Mouse (Mus musculus): Measurements from ENCODE around the gene Btg3. TPM values are rescaled to one million over a fixed set of nuclear protein-coding genes. Genes with fewer than 3 reads are reported as not detected.

The Btg3 gene
- total and polyA plus RNA-seq, 3 experiments, result 21.6 to 72.2 (median 43.9) TPM

- Histone ChIP-seq H3K36me3 (replicated peaks in 1 of 2; ENCODE audit: control insufficient read depth in 1 of 2, insufficient read depth in 1 of 2, low read length in 1 of 2) (no peaks in the 10 kb centered on the region), H3K9ac (ENCODE audit: insufficient read depth, low read depth) (no peak overlapping the region), H3K4me1 (ENCODE audit: control insufficient read depth in 1 of 2, insufficient read depth in 2 of 2) (no peaks in the 10 kb centered on the region), H3K27me3 (replicated peaks) (peaks cover 1% of the 10 kb centered on the region), H3K27ac (ENCODE audit: insufficient read depth, low read depth) (no peak overlapping the region), H3K9me3 (replicated peaks; ENCODE audit: low read length) (no peaks in the 10 kb centered on the region), H3K79me2 (replicated peaks; ENCODE audit: control insufficient read depth, extremely low read depth, insufficient read depth, poor library complexity, severe bottlenecking) (no peaks in the 10 kb centered on the region), H3K4me3 (replicated peaks in 1 of 3; ENCODE audit: low read depth in 2 of 3, low read length in 2 of 3, poor library complexity in 1 of 3) (no peak overlapping the region), H3K4me2 (ENCODE audit: insufficient read depth, low read depth, poor library complexity, severe bottlenecking) (no peak overlapping the region)
- no peak for DNase-seq (ENCODE audit: extremely low read depth)
- TF ChIP-seq POLR2A (IDR thresholded peaks at IDR 0.05; ENCODE audit: low read depth, low read length), result no peak
- TF ChIP-seq USF2 (conservative IDR thresholded peaks at IDR 0.05; ENCODE audit: low read depth, low read length), result no peak
- TF ChIP-seq SIN3A (IDR thresholded peaks at IDR 0.05; ENCODE audit: low read length), result no peak
- TF ChIP-seq NELFE (IDR thresholded peaks at IDR 0.05; ENCODE audit: low read depth, low read length), result no peak
- no peak for TF ChIP-seq ETS1 (conservative IDR thresholded peaks at IDR 0.05; ENCODE audit: low read depth, low read length)
- TF ChIP-seq ELF1 (IDR thresholded peaks at IDR 0.05; ENCODE audit: low read depth, low read length), result no peak
- TF ChIP-seq RCOR1 (conservative IDR thresholded peaks at IDR 0.05; ENCODE audit: low read depth, low read length), result no peak
- TF ChIP-seq GABPA (IDR thresholded peaks at IDR 0.05; ENCODE audit: insufficient replicate concordance, low read depth, low read length), result no peak
- TF ChIP-seq JUN (IDR thresholded peaks at IDR 0.05; ENCODE audit: insufficient read depth, low read depth, low read length), result no peak
- no peak for TF ChIP-seq RAD21 (IDR thresholded peaks at IDR 0.05; ENCODE audit: low read depth, low read length)
- no peak for TF ChIP-seq ZMIZ1 (IDR thresholded peaks at IDR 0.05; ENCODE audit: low read depth, low read length)
- TF ChIP-seq CHD1 (IDR thresholded peaks at IDR 0.05; ENCODE audit: low read depth, low read length), result no peak
- TF ChIP-seq MYC (IDR thresholded peaks at IDR 0.05; ENCODE audit: low read depth, low read length), result no peak
- no peak for TF ChIP-seq CTCF (conservative IDR thresholded peaks at IDR 0.05 in 1 of 2, IDR thresholded peaks at IDR 0.05 in 1 of 2; ENCODE audit: low read depth in 2 of 2, low read length in 2 of 2)
- no peak for TF ChIP-seq JUND (conservative IDR thresholded peaks at IDR 0.05; ENCODE audit: low read depth, low read length)
- TF ChIP-seq ZNF384 (IDR thresholded peaks at IDR 0.05; ENCODE audit: low read depth, low read length), result no peak
- in situ Hi-C loops (cut with MboI; ENCODE audit: low pct_ligation_motif_present, low pct_unique_long_range_greater_than_20kb, low sequenced_read_pairs) (no loop called here), dilution Hi-C loops (cut with MboI; ENCODE audit: extremely low pct_ligation_motif_present, extremely low pct_unique_long_range_greater_than_20kb, low sequenced_read_pairs) (no loop called here)
Measured at GRCm38 (mm10) chr16:78295601-78296000, 81.4 kb downstream of the Btg3 start.

DNA sequence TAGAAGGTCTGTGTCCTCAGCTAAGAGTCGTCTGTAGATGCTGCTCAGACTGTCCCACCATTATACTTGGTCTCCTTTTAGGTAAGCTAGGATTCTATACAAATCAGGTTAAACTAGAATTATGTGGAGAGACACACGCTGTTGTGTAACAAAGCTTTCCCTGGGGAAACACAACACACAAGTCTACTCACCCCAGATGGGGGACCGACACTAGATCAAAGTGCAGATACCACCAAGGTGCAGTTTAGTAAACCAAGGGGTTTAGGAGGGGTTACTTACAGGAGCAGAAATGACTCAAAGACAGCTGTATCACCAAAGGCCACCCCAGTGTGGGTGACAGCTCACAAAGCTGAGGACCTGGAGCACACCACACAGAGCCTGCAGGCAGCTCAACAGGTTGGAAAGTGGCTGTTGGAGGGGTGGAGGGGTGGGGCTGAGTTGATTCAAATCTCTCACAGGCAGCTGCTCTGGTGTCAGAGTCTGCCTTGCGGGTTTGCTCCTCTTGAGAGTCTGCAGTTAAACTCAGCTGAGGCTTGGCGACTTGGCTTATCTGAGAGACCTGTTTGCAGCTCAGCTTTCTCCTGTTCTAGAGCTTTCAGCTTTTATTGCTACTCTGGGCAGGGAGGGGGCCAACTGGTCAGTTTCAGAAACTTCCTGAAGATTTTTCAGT, 82.3 kb downstream of the Btg3 start:
- Histone ChIP-seq H3K9me3 (replicated peaks; ENCODE audit: low read length) (no peaks in the 10 kb centered on the region), H3K36me3 (replicated peaks in 1 of 2; ENCODE audit: control insufficient read depth in 1 of 2, insufficient read depth in 1 of 2, low read length in 1 of 2) (no peaks in the 10 kb centered on the region), H3K4me1 (ENCODE audit: control insufficient read depth in 1 of 2, insufficient read depth in 2 of 2) (no peaks in the 10 kb centered on the region), H3K27ac (ENCODE audit: insufficient read depth, low read depth) (no peak overlapping the region), H3K4me2 (ENCODE audit: insufficient read depth, low read depth, poor library complexity, severe bottlenecking) (no peak overlapping the region), H3K4me3 (replicated peaks in 1 of 3; ENCODE audit: low read depth in 2 of 3, low read length in 2 of 3, poor library complexity in 1 of 3) (no peak overlapping the region), H3K27me3 (replicated peaks) (peaks cover 1% of the 10 kb centered on the region), H3K79me2 (replicated peaks; ENCODE audit: control insufficient read depth, extremely low read depth, insufficient read depth, poor library complexity, severe bottlenecking) (no peaks in the 10 kb centered on the region), H3K9ac (ENCODE audit: insufficient read depth, low read depth) (no peak overlapping the region)
- in situ Hi-C loops (cut with MboI; ENCODE audit: low pct_ligation_motif_present, low pct_unique_long_range_greater_than_20kb, low sequenced_read_pairs) (no loop called here), dilution Hi-C loops (cut with MboI; ENCODE audit: extremely low pct_ligation_motif_present, extremely low pct_unique_long_range_greater_than_20kb, low sequenced_read_pairs) (no loop called here)
- TF ChIP-seq SMC3 (IDR thresholded peaks at IDR 0.05; ENCODE audit: low read depth, low read length), result no peak
- no peak for TF ChIP-seq PAX5 (IDR thresholded peaks at IDR 0.05; ENCODE audit: low read length)
- no peak for TF ChIP-seq RAD21 (IDR thresholded peaks at IDR 0.05; ENCODE audit: low read depth, low read length)
- no peak for TF ChIP-seq ZNF384 (IDR thresholded peaks at IDR 0.05; ENCODE audit: low read depth, low read length)
- no peak for TF ChIP-seq UBTF (IDR thresholded peaks at IDR 0.05; ENCODE audit: low read depth, low read length)
- no peak for TF ChIP-seq USF2 (conservative IDR thresholded peaks at IDR 0.05; ENCODE audit: low read depth, low read length)
- TF ChIP-seq KAT2A (IDR thresholded peaks at IDR 0.05; ENCODE audit: insufficient replicate concordance, low read length), result no peak
- TF ChIP-seq CTCF (conservative IDR thresholded peaks at IDR 0.05 in 1 of 2, IDR thresholded peaks at IDR 0.05 in 1 of 2; ENCODE audit: low read depth in 2 of 2, low read length in 2 of 2), result no peak
- no peak for TF ChIP-seq JUN (IDR thresholded peaks at IDR 0.05; ENCODE audit: insufficient read depth, low read depth, low read length)
- no peak for TF ChIP-seq ZKSCAN1 (IDR thresholded peaks at IDR 0.05; ENCODE audit: borderline replicate concordance, low read depth, low read length)
- no peak for DNase-seq (ENCODE audit: extremely low read depth)
